Mouse (Mus musculus) CD4-positive, CD25-positive, alpha-beta regulatory T cell, adult 4 months (primary cell): Measurements from ENCODE around the gene Brd1. TPM values are rescaled to one million over a fixed set of nuclear protein-coding genes. Genes with fewer than 3 reads are reported as not detected.
A peak's percentile ranks its signal among the peaks of the same experiment; 100 is the strongest.
"Not testable (repeated sequence)": the region's sequence is repeated elsewhere in the genome, so short reads cannot be mapped to it uniquely, and the experiment has no call there.

Experiments used
- ATAC-seq: one replicate; pipeline ENCODE4 v1.8.0; 2017
- polyA plus RNA-seq, 2 experiments: library from polyadenylated mRNA; unstranded; fragments of 100-300 nt; shearing (Covaris generic); gene quantifications; one replicate each; pipeline ENCODE4 v1.2.1; 2017

The Brd1 gene
- polyA plus RNA-seq: 10 to 100 TPM; 19.2 to 19.6 TPM

DNA sequence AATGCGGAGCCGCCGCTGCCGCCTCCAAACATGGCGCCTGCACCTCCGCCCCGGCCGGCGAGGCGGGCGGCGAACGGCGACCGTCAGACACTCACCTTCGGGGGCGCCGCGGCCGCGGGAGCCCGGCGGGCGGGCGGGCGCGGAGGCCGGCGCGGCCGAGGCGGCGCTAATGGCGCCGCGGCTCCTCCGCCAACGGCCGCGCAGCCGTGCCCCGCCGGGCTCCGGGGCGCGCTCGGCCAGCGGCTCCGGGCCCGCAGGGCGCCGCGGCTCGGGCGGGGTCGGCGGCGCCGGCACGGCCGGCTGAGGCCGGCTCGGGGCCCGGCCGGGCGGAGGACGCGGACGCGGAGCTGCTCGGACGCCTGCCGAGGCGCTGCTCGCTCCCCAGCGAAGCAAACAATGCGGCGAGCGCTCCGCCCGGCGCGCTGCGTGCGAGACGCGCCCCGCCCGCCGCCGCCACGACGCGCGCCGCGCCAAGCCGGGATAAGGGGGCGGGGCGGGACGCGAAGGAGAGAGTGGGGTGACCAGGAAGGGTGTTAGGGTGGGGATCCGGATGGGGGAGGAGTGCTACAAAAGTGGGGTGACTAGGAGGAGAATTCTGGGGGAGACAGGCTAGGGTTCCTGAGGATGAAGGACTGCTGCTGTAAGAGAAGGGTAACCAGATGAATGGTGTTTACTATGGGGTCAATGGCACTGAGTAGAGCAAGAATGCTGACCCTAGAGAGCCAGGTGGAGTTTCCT is at the start of gene Brd1:
Brd1 (minus strand) TSS at position 400 of the 738 bp plus-strand sequence.
- peak; percentile 52 for ATAC-seq

DNA sequence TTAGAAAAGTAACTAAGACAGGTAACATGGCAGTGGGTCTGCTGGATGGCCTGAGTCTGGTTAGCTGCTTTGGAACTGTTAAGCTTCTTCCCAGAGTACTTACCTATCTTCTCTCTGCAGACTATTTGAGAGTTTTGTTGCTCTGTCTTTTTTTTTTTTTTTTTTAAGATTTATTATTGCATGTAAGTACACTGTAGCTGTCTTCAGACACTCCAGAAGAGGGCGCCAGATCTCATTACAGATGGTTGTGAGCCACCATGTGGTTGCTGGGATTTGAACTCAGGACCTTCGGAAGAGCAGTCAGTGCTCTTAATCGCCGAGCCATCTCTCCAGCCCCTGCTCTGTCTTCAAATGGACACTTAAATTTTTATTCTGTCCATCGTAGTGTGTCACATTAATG is 40.6 kb upstream of the Brd1 start:
- ATAC-seq: not testable (repeated sequence)

DNA sequence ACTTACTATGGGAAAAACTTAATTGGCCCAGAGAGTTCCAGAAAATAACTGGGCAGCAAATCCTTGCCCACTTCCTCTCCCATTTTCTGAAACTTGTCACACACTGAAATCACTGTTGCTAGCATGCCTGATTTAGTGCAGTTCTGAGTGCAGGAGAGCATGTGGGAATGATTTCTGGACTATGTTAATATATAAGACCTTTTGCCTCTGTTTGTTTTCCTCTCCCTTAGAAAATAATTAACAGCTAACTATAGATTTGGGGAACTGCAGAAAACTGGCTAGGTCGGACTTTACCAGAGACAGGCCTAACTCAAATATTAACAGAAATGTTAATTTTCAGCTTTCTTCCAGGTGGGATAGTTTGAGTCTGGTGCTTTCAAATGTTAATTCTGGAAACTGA is 34.5 kb upstream of the Brd1 start:
- no peak for ATAC-seq

DNA sequence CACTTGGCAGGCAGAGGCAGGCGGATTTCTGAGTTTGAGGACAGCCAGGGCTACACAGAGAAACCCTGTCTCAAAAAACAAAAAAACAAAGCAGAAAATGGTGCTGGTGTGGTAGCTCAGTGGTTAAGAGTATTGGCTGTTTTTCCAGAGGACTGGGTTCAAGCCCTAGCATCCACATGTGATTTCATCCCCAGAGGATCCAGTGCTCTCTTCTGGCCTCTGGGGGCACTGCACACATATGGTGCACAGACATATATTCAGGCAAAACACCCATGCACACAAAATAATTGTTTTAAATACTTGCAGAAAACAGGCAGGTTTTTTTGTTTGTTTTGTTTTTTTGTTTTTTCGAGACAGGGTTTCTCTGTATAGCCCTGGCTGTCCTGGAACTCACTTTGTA is 32.1 kb upstream of the Brd1 start:
- ATAC-seq: not testable (repeated sequence)

DNA sequence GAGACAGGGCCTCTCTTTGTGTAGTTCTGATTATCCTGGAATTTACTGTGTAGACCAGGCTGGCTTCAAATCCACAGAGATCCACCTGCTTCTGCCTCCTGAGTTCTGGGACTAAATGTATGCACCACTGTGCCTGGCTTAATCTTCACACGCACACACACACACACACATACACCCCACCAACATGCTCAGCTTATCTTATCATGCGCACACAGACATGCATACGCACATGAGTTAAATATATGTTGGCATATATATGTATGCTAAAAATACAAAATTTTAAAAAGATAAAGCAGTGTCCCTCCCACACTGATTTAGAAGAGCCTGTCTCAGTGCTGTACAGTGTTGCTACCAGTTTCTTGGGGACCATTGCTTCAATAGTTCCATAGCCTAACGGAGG is 27.5 kb upstream of the Brd1 start:
- ATAC-seq: no peak

DNA sequence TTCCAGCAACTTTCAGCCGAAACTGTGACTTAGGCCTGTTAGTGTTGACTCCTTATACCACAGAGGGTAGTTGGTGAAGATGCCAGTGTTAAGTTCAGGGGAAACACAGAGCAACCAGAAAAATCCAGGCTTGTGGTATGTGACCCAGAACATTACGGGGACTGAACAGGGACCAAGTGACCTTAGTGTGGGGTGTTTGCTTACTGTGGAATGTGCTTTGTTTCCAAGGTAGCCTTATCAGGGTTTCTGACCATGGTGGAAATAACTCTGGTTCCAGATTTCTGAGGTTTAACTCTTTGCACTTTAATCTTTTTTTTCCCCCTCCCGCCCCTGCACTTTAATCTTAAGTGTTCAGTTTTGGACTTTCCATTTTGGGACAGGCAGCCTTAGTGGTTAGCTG is 24.0 kb upstream of the Brd1 start:
- no peak for ATAC-seq

DNA sequence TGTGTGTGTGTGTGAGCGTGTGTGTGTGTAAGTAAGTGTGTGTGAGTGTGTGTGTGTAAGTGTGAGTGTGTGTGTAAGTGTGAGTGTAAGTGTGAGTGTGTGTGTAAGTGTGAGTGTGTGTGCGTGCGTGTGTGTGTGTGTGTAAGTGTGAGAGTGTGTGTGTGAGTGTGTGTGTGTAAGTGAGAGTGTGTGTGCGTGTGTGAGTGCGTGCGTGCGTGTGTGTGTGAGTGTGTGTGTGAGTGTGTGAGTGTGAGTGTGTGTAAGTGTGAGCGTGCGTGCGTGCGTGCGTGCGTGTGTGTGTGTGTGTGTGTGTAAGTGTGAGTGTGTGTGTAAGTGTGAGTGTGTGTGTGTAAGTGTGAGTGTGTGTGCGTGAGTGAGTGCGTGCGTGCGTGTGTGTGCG is 21.7 kb upstream of the Brd1 start:
- no peak for ATAC-seq

DNA sequence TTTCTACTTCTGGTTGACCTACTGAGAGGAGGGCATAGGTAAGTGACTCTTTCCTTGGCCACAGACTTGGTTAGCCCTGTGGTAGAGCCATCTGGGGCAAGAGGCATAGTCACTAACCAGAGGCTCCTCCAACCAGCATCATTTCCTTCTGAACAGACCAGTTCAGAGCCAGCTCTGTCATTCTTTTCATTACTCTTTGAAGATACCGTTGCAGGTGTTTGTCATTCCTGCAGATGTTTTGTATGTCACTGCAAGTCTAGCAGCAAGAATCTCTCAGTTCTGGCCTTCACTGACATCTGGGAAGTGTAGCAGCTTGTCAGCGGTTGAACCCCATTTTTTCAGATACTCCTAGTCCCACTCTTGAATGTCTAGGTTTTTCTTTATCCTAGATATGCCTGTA is 20.9 kb upstream of the Brd1 start:
- ATAC-seq: no peak

DNA sequence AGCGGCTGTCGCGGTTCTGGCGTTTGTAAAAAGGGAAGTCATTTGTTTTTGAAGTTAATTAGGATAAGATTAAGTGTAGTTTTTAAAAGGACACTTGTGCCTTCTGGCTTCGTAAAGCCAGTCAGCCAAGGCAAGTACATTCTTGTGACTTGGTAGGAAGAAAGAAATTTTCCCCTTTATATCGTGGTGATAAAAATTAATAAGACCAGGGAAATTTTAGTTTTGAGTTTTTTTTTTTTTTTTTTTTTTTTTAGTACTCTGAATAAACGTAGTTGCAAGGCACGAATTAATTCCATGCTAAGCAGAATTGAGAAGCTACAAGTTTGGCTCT is 18.3 kb upstream of the Brd1 start:
- no peak for ATAC-seq

DNA sequence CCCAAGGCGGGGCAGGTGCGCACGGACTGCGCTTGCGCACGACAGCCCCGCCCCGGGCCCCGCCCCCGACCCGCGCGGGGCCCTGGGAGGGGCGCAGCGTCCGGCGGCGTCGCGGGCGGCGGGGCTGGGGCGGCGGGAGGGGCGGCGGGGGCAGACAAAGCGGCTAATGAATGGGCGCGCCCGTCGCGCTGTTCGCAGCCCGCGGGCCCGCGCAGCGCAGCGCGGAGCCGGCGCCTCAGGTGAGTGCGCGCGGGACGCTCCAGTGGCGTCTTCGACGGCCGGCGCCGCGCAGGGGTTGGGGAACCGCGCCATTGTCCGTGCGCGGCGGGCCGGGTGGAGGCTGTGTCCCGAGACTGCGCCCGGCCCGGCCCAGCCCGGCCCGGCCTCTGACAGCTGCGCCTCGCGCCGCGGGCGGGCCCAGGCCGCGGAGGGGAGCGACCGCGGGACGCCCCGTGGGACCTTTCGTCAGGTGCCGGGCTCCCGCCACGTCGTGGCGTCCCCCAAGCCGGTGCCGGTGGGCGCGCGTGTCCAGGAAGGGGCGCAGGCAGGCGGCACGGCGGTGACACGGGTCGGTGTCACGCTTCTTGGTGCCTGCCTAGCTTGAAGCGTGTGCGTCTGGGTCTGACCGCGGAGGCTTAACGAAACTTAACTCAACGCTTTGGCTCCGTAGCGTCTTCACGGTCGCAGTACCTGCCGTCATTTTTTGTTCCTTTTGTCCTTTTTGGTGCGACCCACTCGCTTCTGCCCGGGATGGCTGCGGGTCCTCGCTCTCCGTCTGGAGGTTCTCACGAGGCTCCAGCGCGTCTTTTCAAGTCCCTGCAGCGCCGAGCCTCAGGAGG is 17.8 kb upstream of the Brd1 start, which contains the start of gene Zbed4:
Zbed4 (plus strand) TSS at position 97 of the 839 bp plus-strand sequence.
- ATAC-seq: peak; percentile 33

DNA sequence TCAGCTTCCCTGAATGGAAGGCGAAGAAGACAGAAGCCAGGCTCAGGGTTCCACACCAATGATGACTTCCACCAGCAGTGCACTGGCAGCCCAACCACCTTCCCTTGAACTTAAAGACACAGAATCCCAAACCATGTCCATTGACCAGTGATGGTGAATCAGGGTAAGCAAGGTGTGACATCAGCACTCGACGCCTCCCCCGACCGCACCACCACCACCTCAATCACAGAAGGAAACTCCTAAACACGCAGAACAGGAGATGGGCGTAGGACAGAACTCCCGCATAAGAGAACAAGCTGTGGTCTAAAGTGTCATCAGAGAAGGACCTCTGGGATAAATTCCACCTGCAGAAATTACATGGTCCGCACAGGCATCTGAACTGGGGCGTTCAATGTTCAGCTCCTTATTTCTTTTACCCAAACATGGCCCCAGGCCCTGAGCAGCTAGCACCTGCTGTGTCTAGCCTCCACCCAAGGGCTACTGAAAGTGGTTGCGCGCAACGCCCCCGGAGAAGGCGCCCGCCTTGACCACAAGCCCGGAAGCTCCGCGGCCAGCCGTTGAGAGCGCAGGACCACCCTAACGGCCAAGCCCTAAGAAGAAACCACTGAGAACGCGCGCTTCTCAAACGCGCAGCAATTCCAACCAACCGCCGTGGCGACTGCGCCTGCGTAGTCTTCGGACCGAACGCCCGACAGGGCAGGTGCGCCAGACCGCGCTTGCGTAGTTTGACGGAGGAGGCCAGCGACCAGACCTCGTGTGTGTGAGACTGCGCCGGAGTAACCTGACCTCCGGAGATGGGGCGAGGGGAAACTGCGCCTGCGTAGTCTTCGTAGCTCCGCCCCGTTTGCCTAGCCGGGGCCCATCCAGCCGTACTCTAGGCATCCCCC is 16.9 kb upstream of the Brd1 start:
- ATAC-seq: peak; percentile 90

DNA sequence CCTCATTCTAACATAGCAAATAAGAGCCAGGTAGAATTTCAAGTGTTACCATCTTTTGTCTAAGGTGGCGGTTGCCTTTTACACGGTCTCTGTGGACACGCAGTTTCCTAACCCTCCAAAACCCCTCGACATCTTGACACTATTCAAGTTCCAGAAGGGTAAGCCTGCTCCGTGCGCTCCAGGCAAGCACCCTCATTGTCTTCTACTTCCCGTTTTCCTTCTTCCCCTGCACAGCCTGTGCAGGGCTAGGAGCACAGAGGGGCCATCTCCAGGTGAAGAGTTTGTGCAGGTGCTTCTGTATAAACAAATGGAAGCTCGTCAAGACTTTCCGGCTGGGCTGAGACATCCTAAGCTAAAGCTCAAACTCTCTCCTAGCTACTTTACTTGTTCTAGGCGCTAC is 16.0 kb upstream of the Brd1 start:
- no peak for ATAC-seq

DNA sequence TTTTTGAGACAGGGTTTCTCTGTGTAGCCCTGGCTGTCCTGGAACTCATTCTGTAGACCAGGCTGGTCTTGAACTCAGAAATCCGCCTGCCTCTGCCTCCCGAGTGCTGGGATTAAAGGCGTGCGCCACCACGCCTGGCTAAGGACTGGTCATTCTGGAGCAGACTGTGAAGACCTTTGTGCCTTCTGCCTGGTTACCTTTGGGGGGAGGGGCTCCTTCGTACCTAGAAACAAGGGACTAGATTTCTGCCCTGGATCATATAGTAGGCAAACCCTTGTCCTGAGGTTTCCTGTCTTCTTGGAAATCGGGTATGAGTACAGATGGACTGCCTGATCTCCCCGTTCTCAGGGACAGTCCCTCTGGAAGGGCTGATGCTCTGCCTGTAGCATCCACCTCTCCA is 15.6 kb upstream of the Brd1 start:
- ATAC-seq: not testable (repeated sequence)

DNA sequence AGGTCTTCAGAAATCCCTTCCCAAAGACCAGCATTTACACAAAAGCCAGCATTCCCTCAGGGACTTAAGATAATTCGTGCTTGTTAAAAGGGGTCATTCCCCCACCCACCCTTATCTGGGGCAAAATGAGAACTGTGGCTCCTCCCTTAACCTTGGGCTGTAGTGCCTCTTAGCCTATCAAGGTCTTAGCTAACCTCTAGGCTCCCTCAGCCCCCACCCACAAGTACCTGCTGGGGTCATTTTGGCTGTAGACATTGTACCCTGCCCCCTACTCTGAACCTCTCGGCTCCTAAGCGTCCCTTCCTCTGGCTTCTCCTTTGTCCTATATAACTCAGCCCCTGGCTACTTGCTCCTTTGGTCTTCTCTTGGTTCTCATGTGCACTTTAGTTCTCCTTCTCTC is 11.9 kb upstream of the Brd1 start:
- ATAC-seq: no peak

DNA sequence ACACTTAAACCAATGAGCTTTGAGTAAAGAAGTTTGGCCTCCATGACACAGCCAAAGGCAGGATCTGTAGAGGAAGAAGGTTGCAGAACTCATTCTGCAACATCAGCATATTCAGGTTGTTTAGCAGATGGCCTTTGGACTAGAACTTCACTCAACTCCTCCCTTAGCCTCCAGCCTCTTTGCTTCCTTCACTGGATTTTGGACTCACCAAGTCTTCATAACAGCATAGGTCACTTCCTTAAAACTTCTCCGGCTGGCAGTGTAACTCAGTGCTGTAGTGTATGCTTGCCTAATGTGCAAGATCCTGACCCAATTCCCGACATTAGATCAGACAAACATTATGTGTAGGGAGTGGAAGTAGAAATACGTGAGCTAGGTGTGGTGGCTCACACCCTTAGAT is 11.3 kb upstream of the Brd1 start:
- ATAC-seq: no peak

DNA sequence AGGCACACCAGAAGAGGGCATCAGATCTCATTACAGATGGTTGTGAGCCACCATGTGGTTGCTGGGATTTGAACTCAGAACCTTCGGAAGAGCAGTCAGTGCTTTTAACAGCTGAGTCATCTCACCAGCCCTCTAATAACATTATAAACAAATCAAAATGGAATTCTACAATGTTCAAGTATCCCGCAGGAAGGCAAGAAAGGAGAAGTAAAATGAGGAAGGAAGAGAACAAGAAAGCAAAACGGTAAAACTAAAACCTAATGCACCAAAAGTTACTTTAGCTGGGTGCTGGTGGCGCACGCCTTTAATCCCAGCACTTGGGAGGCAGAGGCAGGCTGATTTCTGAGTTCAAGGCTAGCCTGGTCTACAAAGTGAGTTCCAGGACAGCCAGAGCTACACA is 9.3 kb upstream of the Brd1 start:
- ATAC-seq: not testable (repeated sequence)

DNA sequence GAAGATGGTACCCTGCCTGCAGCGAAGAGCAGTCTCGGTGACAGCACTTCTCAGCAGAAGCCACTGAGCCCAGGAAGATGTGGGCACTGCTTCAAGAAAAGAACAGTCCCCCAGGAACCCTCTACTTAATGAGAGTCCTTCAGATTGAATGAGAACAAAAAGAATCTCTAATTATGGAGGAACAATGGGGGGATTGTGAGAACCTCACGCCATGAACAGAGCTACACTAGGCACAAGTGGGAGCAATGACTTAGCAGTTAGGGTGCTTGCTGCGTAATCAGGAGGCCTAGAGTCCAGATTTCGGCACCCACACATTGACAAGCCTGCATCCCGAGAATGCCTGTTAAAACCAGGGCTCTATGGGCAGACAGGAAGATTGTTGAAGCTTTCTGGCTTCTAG is 7.3 kb upstream of the Brd1 start:
- no peak for ATAC-seq

DNA sequence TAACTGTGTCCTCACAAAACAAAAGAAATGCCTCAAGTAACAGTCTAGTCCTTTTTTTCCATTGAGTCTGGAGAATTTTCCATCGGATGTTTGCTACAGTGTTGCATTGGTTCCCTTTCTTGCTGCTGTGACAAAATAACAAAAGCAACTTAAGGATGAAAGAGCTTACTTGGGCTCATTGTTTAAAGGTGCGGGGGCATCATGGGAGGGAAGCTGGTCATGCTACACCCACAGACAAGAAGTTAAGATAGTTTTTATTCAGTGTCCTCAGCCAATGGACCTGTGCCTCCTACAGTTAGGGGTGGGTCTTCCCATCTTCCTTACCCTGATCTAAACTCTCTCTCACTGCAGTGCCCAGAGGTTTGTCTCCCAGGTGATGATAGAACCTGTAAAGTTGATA is 4.4 kb upstream of the Brd1 start:
- ATAC-seq: no peak

DNA sequence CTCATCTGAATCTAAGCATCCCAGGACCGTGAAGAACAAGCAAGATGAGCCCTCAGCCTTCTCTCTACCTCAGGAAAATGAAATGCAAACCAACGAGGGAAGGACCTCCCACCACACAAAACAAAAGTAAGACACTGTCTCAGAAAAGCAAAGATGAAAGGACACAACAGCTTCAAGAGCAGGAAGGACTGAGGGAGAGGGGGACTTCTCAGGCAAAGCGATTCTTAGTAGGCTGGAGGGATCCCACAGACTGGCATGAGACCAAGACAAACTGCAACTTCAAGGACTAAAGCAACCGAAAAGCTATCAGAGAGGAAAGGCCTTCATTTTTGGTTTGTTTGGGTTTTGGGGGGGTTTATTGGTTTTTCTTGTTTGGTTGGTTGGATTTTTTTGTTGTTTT is 2.1 kb upstream of the Brd1 start:
- ATAC-seq: no peak

DNA sequence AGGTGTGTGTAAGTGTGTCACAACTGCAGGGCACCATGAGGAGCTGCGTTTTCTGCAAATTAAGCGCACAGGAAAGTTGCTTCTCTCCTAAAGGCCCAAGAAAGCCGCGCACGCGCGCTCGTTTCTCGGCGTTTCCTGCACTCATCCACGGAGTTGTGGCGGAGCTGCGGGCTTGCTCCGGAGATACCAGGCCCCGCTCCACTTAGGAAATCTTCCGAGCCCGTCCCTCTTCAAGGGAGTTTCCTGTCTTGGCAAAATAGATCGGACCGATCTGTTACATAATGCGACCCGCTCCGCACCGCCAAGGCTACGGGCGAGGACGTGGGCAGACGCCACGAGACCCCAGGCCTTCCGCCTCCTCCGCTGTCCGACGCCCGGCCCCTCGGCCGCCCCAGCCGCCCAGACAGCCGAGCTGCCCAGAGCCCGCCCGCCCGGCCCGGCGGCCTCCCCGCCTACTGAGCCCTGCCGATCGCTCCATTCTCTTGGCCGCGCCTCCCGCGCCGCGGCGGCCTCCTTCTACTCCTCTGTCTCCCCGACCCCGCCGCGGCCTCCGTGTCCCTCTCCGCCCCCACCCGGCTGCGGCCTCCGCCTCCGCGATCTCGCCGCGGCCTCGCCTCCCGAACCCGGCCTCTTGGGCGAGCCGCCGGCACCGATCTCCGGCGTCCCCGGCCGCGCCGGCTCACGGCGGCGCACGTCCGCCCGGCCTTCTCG is 837 bp downstream of the Brd1 start:
- peak; percentile 63 for ATAC-seq

DNA sequence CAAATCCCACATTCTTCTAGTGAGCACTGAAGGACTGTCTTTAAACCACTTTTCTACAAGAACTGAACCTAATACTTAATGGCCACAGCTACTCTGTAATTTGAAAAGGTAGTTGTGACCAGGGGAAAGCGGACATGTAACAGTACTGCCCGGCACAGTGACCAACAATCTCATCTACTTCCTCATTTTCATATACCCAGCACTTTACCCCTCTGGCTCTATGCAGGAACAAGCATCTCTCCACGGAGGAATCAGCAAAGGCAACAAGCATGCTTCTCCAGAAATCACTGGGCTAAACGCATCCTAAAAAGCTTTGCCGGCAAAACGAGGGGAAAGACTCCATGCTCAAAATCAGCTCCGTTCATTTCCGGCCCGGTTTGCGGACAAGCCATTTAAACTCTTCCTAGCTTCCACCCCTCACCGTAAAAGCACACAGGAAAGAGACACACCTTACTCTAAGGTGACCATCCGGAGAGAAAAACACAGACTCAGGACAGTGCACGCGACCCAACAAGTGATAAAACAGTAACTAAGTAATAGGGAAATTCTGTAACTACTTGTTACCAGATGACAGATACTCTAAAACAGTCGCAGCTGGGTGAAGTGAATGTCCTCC is 1.5 kb downstream of the Brd1 start:
- peak; percentile 35 for ATAC-seq

DNA sequence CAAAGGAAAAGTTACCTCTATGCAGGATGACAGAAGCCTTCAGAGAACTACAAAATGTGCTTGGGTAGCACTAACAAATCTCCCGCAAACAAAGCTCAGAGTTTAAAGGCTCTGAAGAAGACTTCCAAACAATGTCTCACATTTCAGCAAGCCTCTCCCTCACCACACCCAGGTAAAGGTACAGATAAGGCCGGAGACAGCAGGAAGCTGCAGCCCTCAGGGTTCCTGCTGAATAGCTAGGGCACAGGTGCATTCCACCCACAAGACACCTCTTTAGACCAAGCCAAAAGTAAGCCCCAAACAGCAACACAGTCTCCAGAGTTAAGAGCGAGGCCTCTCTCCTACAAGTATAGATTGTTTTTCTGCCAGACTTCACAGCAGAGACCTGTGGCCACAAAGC is 3.3 kb downstream of the Brd1 start:
- no peak for ATAC-seq
